Mouse (Mus musculus) heart, postnatal 25 days (tissue): Measurements from ENCODE around the gene Coro1a. TPM values are rescaled to one million over a fixed set of nuclear protein-coding genes. Genes with fewer than 3 reads are reported as not detected.

Experiments used
- DNase-seq: peaks from one replicate; pipeline ENCODE4 v3.0.0; 2022; ENCODE audit warnings: low spot score
- intact Hi-C: fragments of 180-260 bp; cut with DNase I; formaldehyde crosslinking; loops from one replicate; pipeline ENCODE4 v1.15.1; 2025
- total RNA-seq, 2 experiments: library from RNA; stranded (reverse); gene quantifications; 2 replicates each; pipeline ENCODE4 v1.2.3; 2021

Gene Coro1a
- total RNA-seq, 2 experiments from 2014 or later = 10.6 to 10.8 TPM

- no peak for DNase-seq
- intact Hi-C loops = no loop called here
These were observed 51.9 kb downstream of the Coro1a start for GRCm38 (mm10) chr7:126655695-126656094.

- intact Hi-C loops = no loop called here
- no peak for DNase-seq
These were observed 53.6 kb downstream of the Coro1a start for GRCm38 (mm10) chr7:126653991-126654390.

GRCm38 (mm10) chr7:126650852-126651251 lies 56.7 kb downstream of the Coro1a start:
- no peak for DNase-seq
- intact Hi-C loops = no loop called here

Other genes with a start within 250 kb of the Coro1a start
- gene Atp2a1, start 244.7 kb downstream of the Coro1a start, total RNA-seq = 1 to 10 TPM in 1 of 2 experiments, under 1 TPM in 1; 0.88 to 1.2 TPM
- 10 to 100 TPM; 40.2 to 43.2 TPM for gene Sh2b1, start 232.4 kb downstream of the Coro1a start, total RNA-seq
- gene Tufm, start 220.4 kb downstream of the Coro1a start, total RNA-seq = 100 to 1,000 TPM; 326 to 329 TPM
- gene Atxn2l, start 204.3 kb downstream of the Coro1a start, total RNA-seq = 10 to 100 TPM; 37.0 to 41.7 TPM
- gene Eif3c, start 141.4 kb downstream of the Coro1a start, total RNA-seq = 100 to 1,000 TPM; 130 to 139 TPM
- under 1 TPM; 0.28 to 0.86 TPM for gene Apobr, start 122.8 kb downstream of the Coro1a start, total RNA-seq
- gene Cln3, start 122.0 kb downstream of the Coro1a start, total RNA-seq = 10 to 100 TPM; 11.3 to 13.6 TPM
- gene Il27, start 112.8 kb downstream of the Coro1a start, total RNA-seq = not detected
- gene Nupr1, start 76.9 kb downstream of the Coro1a start, total RNA-seq = 1 to 10 TPM; 7.7 to 9.4 TPM
- 10 to 100 TPM; 25.9 to 27.2 TPM for gene Sgf29, start 58.5 kb downstream of the Coro1a start, total RNA-seq
- 10 to 100 TPM; 28.5 to 32.3 TPM for gene Sult1a1, start 31.4 kb downstream of the Coro1a start, total RNA-seq
- 10 to 100 TPM; 43.0 to 49.7 TPM for gene Bola2, start 12.4 kb downstream of the Coro1a start, total RNA-seq
- gene Slx1b, start 12.0 kb downstream of the Coro1a start, total RNA-seq = 1 to 10 TPM; 4.3 to 4.5 TPM
- 10 to 100 TPM; 56.5 to 59.8 TPM for gene Mapk3, start 51.8 kb upstream of the Coro1a start, total RNA-seq
- gene Gdpd3, start 58.5 kb upstream of the Coro1a start, total RNA-seq = 1 to 10 TPM; 1.6 to 2.1 TPM
- gene Ypel3, start 69.2 kb upstream of the Coro1a start, total RNA-seq = 10 to 100 TPM; 63.7 to 74.0 TPM
- under 1 TPM; 0.34 to 0.70 TPM for gene Tbx6, start 73.7 kb upstream of the Coro1a start, total RNA-seq
- 10 to 100 TPM; 32.7 to 33.1 TPM for gene Ppp4c, start 84.7 kb upstream of the Coro1a start, total RNA-seq
- gene Fam57b, start 89.9 kb upstream of the Coro1a start, total RNA-seq = 10 to 100 TPM in 1 of 2 experiments, 1 to 10 TPM in 1; 8.9 to 10.4 TPM
- not detected for gene 4930451I11Rik, start 123.9 kb upstream of the Coro1a start, total RNA-seq
- gene Doc2a, start 139.6 kb upstream of the Coro1a start, total RNA-seq = not detected
- 1 to 10 TPM; 5.1 to 5.5 TPM for gene Hirip3, start 154.2 kb upstream of the Coro1a start, total RNA-seq
- 10 to 100 TPM; 17.7 to 18.9 TPM for gene Ino80e, start 154.6 kb upstream of the Coro1a start, total RNA-seq
- 10 to 100 TPM; 43.6 to 44.6 TPM for gene Taok2, start 176.9 kb upstream of the Coro1a start, total RNA-seq
- 10 to 100 TPM in 1 of 2 experiments, 1 to 10 TPM in 1; 7.6 to 11.5 TPM for gene Tmem219, start 215.1 kb upstream of the Coro1a start, total RNA-seq
- 1 to 10 TPM; 5.3 to 6.8 TPM for gene Kctd13, start 221.1 kb upstream of the Coro1a start, total RNA-seq
- gene Asphd1, start 241.8 kb upstream of the Coro1a start, total RNA-seq = not detected
- gene Sez6l2, start 242.8 kb upstream of the Coro1a start, total RNA-seq = 10 to 100 TPM in 1 of 2 experiments, 1 to 10 TPM in 1; 8.3 to 11.4 TPM